In genomic region chr5:133020821-133021220, GRCm38 (mm10) we compare ENCODE assay signal across 24 mouse cellular contexts.
"Had no signal": no experiment of that assay in that cellular context is flagged by ENCODE, and none has a peak within 500 bp of the region (broad histone marks: within the 10 kb centered on the region; RNA-seq: fewer than 3 reads in every experiment).

No protein-coding gene starts in this region.

- H3K4me1 ChIP-seq: heart, embryonic 10.5 days; heart, embryonic 12.5 days; hindbrain, embryonic 15.5 days; kidney, embryonic 15.5 days; limb, embryonic 15.5 days had no signal

- H3K27me3 ChIP-seq: hindbrain, embryonic 13.5 days; hindbrain, embryonic 15.5 days; kidney, embryonic 15.5 days; limb, embryonic 15.5 days had no signal

- H3K9ac ChIP-seq: forebrain, postnatal 0 days; heart, embryonic 12.5 days; hindbrain, embryonic 13.5 days; hindbrain, embryonic 15.5 days; kidney, embryonic 15.5 days; limb, embryonic 13.5 days; limb, embryonic 15.5 days had no signal

- ATAC-seq: forebrain, postnatal 0 days; hindbrain, postnatal 0 days; intestine, embryonic 16.5 days had no signal

- H3K4me2 ChIP-seq: heart, embryonic 12.5 days; hindbrain, embryonic 13.5 days; hindbrain, embryonic 15.5 days; kidney, embryonic 15.5 days; limb, embryonic 13.5 days; limb, embryonic 15.5 days had no signal

- H3K9me3 ChIP-seq: heart, embryonic 10.5 days; heart, embryonic 12.5 days; hindbrain, embryonic 15.5 days; kidney, embryonic 15.5 days; limb, embryonic 15.5 days had no signal

- H3K4me3 ChIP-seq: heart, embryonic 10.5 days; heart, embryonic 12.5 days; hindbrain, embryonic 13.5 days; hindbrain, embryonic 15.5 days; kidney, embryonic 15.5 days; limb, embryonic 13.5 days; limb, embryonic 15.5 days had no signal

- H3K27ac ChIP-seq: heart, embryonic 10.5 days; hindbrain, embryonic 13.5 days; hindbrain, embryonic 15.5 days; hindbrain, postnatal 0 days; kidney, embryonic 15.5 days; kidney, postnatal 0 days; limb, embryonic 13.5 days; limb, embryonic 15.5 days had no signal

- H3K36me3 ChIP-seq: heart, embryonic 10.5 days; heart, embryonic 12.5 days; hindbrain, embryonic 13.5 days; hindbrain, embryonic 15.5 days; kidney, embryonic 15.5 days; limb, embryonic 13.5 days; limb, embryonic 15.5 days had no signal

- DNase-seq: forebrain, postnatal 0 days; gastrocnemius, postnatal 14 days; gastrocnemius, postnatal 36 days; heart, adult 18-20 months; heart, postnatal 10 days; heart, postnatal 36 days; kidney, adult 11 months; kidney, adult 2 months; kidney, adult 9 months; kidney, postnatal 14 days; kidney, postnatal 36 days; layer of hippocampus, adult 9-11 months; layer of hippocampus, postnatal 36 days; left cerebral cortex, postnatal 4 days had no signal
